Mouse (Mus musculus): ENCODE measurements around the gene Rab6b.
"Not testable (repeated sequence)": the region's sequence is repeated elsewhere in the genome, so short reads cannot be mapped to it uniquely, and the experiment has no call there.

Gene Rab6b

DNA sequence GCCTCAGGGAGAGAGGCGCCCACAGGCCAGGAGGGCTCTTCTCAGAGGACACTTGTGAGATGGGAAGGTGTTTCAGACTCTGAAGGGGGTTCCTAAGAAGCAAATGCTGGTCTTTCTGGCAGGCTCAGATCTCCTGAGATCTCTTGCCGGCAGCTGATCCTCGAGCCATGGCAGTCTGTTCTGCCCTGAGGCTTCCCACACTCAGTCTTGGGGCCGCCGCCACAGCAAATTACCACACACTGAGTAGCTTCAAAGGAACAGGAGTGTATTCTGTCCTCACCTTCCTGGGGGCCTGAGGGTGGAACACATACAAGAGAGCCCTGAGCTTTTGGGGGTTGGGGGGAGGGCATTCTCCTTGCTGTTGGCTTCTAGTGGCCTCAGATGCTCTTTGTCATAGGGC is 33.8 kb downstream of the Rab6b start:
- DNase-seq = no peak

DNA sequence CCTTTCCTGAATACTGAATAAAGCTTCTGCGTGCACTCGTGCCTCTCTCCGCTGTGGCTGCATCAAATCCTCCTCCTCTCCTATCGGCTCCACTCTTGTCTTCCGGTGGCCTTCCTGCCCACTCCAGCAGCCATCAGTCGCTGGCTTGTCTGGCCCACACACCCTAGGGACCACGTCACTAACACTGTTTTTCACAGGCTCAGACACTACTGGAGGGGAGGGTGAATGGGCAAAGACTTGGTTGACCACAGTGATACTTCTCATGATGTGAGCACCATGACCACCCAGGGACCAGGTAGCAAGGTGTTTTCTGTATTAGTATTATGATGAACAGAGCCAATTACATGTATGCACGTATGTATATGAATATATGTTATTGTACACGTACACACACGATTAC is 34.7 kb downstream of the Rab6b start:
- DNase-seq = no peak

DNA sequence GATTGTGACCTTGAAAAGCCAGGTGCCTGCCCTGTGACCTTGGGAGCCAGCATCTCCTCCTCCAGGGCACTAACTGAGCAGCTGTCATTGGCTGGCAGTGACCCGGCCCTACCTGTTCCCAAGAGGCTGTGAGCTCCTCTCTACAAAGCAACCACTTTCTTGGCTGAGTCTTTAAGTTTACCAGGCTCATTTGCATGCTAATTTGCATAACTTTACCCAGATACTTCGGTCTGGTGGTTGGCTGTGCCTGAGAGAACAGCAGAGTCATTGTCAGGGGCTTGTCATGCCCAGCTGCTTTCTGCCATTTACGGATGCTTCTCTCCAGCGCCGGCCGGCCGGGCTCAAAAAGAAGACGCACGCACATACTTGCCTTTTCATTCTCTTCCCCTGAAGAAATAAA is 35.1 kb downstream of the Rab6b start:
- no peak for DNase-seq

DNA sequence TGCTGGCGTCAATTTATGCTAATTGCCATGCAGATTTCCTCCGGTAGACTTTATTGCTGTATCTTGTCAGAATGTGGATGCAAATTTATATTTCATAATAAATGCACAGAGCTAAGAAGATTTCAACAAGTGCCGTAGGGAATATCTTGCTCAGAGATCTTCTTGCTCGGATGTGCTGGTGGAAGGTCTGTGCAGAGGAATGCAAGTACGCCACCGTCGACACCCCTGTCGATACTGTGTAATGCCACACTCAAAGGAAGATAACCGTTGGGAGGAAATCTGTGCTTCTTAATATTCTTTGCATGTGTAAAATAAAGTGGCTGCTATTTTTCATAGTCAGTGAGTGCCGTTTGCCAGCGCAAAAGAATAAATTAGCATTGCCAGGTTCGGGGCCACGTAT is 35.5 kb downstream of the Rab6b start:
- DNase-seq = no peak

DNA sequence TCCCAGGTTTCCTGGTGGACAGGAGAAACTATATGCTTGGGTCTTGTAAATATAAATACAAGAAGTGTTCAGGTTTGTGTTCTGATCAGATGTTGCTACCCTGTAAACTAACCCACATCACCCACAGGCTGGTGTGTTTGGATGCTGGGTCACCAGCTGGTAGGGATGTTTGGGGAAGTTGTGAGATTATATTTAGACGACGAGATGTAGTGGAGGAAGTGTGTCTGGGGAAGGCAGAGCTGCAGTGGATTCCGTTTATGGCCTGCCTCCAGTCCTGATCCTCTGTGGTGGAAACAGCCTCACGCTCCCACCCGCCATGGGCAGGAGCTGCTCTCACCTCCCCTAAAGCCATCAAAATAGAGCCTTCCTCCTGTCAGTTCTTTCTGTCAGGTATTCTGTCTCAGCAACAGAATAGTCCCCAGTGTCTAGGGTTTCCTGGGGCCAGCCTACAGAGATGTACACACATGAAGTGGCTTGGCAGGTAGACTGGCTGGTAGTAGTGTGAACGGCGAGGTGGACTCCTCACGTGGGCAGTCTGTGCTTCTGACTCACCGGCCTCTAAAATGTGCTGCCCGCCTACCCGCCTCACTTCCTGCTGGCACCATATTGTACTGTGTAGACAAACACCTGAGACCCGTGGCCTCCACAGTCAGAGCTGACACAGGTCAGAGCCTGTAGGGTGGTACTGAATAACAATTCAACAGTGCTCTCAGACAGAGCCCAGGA is 37.6 kb downstream of the Rab6b start:
- no peak for DNase-seq

DNA sequence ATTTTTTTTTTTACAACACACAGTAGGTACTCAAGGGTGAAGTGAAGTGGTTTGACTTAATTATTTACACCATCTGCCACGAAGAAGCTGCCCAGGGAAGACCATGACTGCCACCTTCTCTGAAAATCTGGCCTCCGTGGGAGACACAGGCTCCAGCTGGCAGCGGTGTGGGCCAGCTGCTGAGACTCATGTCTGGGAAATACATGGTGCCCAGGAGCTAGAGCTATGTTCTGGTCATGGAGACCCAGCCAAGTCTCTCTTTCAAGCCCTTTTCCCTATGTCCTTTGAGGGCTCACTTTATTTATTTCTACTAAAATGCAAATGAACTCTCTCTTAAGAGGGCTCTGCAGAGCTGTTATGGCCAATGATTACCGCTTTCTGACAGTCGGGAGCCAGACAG is 41.7 kb downstream of the Rab6b start:
- no peak for DNase-seq

DNA sequence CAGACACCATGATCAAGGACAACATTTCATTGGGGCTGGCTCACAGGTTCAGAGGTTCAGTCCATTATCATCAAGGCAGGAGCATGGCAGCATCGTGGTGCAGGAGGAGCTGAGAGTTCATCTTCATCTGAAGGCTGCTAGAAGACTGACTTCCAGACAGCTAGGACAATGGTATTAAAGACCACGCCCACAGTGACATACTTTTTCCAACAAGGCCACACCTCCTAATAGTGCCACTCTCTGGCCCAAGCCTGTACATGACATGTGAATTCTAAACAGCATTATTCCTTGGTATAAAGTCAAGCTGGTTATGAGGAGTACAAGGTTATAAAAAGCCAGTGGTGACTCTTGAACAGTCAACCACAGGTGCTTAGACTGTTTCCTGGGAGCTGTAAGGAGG is 43.0 kb downstream of the Rab6b start:
- no peak for DNase-seq

DNA sequence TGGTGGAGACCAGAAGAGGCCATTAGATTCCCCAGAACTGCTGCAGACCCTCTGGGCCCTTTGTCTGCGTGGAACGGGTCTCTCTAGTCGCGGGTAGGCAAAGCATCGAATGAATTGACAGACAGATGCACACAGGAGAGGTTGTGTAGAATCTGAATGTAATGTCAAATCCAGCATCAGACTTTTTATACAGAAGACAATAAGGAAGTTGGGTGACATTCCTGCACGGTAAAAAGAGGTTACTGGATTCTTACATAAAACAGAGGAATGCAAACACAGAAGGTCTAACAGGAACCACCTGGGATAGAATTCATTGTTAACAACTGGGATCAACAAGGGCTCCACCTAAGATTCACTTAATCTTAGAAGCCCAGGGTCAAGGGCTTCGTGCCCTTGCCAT is 43.6 kb downstream of the Rab6b start:
- DNase-seq = not testable (repeated sequence)

DNA sequence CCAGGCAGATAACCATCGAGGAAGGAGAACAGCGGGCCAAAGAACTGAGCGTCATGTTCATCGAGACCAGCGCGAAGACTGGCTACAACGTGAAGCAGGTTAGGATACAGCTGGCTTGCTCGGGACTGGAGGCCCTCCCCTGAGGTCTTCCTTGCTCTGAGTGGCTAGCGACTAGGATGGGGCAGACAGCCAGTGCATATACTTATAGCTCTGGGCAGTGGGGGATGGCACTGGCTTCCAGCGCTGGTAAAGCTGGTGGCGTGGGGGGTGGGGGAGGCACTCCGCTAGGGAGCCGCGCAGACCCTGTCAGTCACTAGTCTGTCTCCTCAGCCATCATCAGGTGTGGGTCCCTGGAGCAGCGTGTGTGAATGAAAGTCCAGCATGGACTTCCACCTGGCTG is 52.2 kb downstream of the Rab6b start:
- no peak for DNase-seq

DNA sequence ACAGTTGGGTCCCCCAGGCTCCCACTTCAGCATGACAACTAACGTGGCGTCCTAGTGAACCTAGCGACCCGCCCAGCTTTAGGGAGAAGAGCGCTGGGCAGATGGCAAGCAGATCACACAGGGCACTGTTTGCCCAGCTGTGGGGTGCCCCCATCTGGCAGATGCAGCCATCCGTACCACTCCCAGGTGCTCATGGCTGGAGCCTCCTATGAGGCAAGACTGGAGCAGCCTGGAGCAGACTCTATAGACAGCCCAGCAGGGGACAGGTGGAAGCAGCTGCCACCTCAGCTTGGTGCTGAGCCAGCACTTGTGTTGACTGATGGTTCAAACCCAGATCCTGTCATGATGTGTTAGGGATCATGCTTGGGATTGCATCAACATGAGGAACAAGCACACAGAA is 56.5 kb downstream of the Rab6b start:
- DNase-seq = no peak

DNA sequence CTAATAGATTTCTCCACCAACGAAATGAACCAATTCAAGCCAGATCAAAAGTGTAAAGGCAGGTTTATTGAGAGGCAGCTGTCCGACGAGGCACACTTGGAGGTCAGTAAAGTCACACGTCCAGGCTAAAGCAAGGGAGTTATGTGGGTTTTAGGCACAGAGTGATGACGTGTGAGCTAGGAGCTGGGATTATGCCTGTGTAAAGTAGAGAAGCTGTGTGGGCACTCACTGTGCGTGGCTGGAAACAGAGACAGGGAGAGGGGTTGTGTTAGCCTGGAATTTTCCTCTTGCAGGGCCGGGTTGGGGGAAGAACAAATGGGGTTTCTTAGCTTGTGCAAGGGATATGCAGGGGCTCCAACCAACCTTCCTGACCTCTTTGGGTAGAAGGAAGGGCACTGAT is 57.2 kb downstream of the Rab6b start:
- no peak for DNase-seq

DNA sequence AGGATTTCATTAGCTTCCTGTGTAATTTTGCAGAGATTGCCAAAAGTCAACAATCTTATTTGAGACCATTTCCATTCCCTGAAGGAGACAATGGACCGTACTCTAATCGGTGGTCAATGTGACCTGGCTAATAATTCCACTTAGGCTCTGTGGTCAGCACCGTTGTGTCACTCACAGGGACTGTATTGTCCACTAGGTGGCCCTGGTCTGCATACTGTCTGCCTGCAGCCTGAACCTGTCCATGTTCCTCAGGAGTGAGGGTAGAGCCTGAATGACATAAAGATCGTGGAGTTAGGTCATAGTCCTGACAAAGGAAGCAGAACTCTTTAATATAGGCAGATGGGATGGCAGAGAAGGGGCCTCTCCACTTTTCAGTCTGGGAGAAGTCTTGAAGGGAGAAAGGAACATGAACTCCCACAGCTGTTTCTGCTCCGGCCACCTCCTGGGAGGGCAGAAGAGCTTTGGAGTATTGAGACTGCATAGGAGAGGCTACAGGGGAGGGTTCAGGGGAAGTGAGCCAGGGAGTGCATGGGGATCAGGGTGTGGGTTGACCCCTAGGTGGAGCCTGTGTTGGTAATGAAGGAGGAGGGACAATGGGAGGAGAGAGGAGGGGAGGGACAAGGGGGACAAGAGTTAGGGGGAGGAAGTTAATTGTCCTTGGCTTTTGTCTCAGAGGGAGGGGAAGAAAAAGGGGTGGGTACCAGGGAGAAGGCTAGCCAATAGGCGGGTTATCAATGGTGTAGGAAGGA is 63.4 kb downstream of the Rab6b start:
- peak; percentile 46 to 70 for DNase-seq

DNA sequence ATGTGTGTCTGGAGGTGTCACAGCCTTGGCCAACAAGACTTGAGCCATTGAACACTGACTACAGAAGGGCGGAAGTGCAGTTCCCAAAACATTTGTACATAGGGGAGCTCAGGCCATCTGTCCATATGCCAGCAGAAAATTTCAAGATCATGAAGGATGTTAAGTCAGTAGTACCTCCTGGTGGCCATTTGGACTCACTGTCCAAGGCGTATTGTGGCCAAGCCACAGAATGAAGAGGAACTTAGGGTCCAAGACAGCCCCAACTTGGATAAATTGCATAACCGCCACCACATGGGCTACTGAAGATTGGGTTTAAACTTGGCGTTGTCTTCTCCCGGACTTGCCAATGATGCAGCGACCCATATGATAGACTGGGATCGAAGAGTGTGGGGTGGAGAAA is 64.1 kb downstream of the Rab6b start:
- no peak for DNase-seq

DNA sequence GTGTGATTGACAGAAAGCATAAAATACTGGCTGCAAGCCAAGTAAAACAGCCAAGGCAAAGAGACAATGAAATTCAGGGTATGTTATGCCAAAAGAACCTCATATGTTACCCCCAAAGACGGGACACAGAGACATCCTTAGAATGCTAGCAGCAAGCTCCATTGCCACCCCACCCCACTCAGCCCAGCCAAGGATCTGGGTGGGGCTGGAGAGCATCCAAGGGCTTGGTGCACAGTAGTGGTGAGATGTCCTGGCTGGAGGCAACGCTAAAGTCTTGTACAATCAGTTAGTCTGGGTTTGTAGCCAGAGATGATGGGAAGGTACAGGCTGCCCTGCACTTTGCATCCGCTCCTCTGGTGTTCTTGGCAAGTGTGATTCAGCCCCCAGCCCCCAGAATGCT is 68.7 kb downstream of the Rab6b start:
- peak; percentile 27 to 48 for DNase-seq

DNA sequence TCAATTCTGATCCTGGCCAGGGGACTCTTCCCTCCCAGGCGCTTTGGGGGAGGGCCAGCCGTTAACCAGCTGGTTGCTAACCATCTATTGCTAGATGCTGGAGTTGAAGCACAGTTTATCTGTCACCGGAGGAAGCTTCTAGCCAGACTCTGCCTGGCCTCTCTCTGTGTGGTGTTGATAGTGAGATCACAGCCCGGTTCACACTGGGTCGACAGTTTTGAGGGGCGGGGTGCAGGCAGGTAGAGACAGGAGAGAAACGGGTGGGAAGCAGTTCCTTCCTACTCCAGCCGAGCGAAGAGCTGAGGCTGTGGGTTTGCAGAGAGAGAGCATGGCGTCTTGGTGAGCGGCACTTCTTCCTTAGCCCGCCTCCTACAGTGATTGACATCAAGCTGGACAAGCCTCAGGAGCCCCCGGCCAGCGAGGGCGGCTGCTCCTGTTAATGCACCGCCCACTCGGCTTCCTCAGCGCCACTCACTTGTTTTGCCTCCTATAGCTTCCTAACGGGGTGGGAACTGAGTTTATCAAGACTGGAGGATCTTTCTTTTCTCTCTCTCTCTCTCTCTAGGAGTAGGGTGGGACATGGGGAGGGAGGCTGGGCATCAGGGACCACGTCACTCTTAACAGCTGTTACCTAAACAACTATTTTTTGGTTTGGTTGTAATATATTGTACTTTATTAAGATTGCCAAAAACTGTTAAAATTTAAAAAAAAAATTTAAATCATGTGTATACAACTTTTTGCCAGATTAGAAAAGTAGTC is 69.4 kb downstream of the Rab6b start:
- peak; percentile 79 to 85 for DNase-seq

DNA sequence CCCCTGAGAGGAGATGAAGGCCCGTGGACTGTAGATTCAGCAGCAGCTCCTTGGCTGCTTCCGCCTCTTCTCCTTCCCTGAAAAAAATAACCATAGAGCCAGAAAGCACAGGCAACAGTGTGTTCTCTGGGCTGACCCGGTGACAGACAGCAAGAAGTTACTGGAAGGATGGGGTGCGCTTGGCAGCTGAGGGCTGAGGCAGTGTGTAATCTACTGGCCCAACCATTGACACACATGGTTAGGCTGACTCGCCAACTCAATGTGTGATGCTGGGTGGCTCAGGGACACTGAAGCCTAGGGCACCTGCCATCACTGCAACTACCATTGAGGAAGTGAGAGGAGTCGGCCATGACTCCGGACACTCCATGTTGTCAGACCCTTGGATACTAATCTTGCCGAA is 70.3 kb downstream of the Rab6b start:
- DNase-seq = no peak

DNA sequence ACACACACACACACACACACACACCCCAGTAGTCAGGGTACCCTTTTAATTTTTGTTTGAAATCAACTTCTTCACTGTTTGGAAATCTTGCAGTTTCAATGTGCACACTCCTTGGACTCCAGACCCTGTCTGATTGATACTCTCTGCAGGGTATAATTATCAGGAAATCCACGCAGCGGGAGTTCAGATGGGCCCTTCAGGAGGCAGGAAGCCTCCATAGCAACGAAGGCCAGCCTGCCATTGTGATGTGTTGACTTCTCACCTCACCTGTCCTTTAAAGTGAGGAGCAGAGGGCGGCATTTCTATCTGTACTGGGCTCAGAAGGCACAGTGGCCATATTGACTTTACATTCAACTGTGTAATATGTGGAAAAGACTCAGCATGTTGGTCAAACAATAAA is 73.3 kb downstream of the Rab6b start:
- no peak for DNase-seq

DNA sequence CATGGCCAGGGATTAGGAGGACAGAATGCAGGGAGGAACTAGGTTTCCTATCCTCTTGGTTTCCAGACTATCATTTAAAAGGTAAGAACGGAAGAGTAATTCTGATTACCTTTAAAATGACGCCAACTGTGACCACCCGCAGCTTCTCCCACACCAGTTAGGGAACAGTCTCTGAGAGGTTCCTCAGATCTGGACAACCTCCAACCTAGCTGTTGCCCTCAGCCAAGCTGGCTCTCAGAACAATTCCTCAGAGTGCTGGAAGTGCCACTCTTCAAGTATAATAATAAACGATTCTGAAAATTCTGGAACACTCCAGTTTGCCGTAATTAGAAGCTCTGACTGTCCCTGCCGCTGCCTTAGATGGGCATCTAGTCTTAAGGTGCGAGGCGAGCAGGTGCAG is 74.4 kb downstream of the Rab6b start:
- DNase-seq = no peak

DNA sequence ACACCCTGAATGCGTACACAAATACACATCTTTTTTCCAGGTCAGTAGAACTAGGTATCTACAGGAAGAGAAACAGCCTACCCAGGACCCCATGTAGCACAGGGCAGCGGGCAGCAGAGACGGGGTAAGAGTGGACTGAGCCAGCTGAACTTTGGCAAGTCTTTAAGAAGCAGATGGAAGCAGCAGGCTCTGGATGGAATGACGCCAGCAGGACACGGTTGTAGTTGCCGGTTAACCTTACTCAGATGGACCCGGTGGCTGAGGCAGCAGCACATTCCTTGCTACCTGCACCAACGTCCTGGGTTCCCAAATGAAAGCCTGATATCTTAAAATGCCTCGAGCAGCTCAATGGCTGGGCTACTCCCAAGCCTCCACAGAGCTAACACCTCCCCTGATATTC is 75.2 kb downstream of the Rab6b start:
- DNase-seq = peak; percentile 81 to 84

DNA sequence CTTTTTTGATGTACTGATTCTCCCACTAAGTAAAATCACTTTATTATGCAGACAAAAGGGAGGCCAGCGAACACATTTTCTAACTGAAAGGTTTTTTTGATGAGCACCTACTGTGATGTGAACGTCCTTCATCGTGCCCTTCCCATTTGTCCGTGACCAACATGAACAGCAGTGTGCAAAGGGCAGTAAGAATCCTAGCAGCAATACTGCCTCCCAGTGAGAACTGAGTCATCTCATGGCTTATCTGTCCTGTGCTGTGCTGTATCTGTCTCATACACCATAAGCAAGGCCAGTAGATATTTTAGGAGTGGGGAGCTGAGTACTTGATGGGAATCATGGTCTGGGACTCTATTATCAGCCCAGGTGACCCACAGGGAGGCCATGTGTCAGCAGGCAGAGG is 76.8 kb downstream of the Rab6b start:
- no peak for DNase-seq

DNA sequence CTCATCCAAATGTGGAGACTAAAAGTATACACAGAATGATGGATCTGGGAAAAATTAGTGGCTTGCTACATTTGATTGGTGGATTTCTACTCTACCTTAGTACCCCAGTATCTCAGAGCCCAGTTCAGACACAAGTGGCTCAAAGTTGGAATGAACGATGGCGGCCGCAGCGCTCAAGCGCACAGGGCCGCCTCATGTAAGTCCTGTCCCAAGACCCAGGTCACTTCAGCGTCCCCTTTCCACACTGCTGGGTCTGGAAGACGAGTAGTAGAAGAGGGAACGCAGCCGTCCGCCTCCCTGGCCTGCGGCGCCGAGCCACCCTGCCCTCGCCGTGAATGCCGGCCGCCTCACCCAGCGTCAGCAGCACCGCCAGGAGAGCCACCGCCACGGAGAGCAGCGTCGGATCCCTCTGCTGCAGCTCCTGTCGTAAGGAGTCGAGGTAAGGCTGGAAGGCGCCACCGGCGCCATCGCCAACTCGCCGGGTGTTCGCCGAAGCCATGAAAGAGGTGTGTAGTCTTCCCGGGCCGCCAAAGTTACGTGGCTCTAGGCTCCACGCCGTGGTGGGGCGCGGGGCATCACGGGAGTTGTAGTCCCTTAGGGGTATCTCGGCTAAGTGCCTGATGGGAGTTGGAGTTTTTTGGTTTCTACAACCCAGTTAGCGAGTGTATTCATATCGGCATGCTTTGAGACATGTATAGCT is 90.1 kb downstream of the Rab6b start, which contains the start of gene Srprb:
Gene Srprb, minus strand, starts transcription at position 577 of the 700 bp plus-strand sequence.
- DNase-seq = peak; percentile 95 to 98

DNA sequence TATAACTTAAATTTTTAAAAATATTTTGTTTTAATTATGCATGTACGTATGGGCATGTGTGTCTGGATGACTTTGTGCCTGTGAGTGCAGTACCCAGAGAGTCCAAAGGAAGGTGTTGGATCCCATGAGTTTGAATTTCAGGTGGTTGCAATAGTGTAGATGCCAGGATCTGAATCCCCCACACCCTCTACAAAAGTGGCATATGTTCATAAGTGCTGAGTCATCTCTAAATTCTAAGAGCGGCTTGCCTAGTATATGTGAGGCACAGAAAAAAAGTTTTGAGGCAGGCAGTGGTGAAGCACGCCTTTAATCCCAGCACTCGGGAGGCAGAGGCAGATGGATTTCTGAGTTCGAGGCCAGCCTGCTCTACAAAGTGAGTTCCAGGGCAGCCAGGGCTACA is 94.2 kb downstream of the Rab6b start:
- no peak for DNase-seq

DNA sequence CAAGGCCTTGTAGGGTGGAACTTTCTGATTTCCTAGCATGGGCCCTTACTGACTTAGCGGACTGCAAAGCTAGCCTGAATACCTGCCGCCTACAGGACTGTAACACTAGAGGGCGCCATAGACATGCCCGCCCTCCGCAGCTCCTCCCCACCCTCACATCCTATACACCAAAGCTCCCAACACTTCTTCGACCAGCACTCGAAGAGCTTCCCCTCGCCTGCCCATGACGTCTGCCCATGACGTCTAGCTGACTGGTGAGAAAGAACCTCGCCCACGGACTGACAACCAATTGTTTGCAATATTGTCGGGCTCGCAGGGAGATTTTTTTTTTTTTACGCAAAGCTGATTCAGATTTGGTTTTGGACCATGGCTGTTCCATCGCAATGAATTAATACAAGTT is 96.3 kb downstream of the Rab6b start:
- peak; percentile 72 to 74 for DNase-seq

Data from kidney, postnatal 36 days (tissue).